Mouse (Mus musculus) bone marrow, adult 2 months (tissue): ENCODE measurements around the gene Igfbp6.

Experiments used
- CTCF ChIP-seq: fragments of 200-500 bp; IDR thresholded peaks from 2 replicates; pipeline ENCODE4 v1.5.1; 2011; ENCODE audit warnings: low read length, control low read depth; ENCODE audit not compliant: control insufficient read depth, insufficient read depth
- POLR2A ChIP-seq: fragments of 200-500 bp; IDR thresholded peaks from 2 replicates; pipeline ENCODE4 v1.6.1; 2011; ENCODE audit warnings: low read depth, mild to moderate bottlenecking, control low read depth, low read length, borderline replicate concordance; ENCODE audit not compliant: control insufficient read depth

- TF ChIP-seq CTCF, result no peak
- no peak for TF ChIP-seq POLR2A
Measured at GRCm38 (mm10) chr15:102145330-102145729, 1.2 kb downstream of the Igfbp6 start.
